Mouse (Mus musculus) kidney, postnatal 0 days (tissue): ENCODE measurements at regions not wholly inside any gene's neighbourhood (a gene's known extent, or its start where the extent isn't known, plus 50 kb on each side); places are given as distances from the start of the nearest gene placed in this dataset.

Source experiments
- ATAC-seq: fragments of 200-750 bp; cut with Nextera tagmentation; replicated peaks from 2 replicates; pipeline ENCODE4 v1.8.0; 2017; ENCODE audit warnings: low read depth, moderate number of reproducible peaks, moderate TSS enrichment, moderate library complexity; ENCODE audit not compliant: low FRiP score
- DNase-seq: peaks from one replicate; pipeline ENCODE4 v3.0.0-alpha.2; 2016; ENCODE audit warnings: low spot score
- H3K27ac ChIP-seq: fragments of 300-500 bp; sonication (generic); 2 replicates; pipeline ENCODE4 v1.5.1; 2014; ENCODE audit warnings: mild to moderate bottlenecking
- H3K27me3 ChIP-seq: fragments of 300-500 bp; sonication (generic); 2 replicates; pipeline ENCODE4 v1.6.1; 2014; ENCODE audit warnings: low read length, mixed read lengths; ENCODE audit not compliant: insufficient read depth
- H3K36me3 ChIP-seq: fragments of 300-500 bp; sonication (generic); 2 replicates; pipeline ENCODE4 v1.6.1; 2014; ENCODE audit warnings: low read length, mixed read lengths; ENCODE audit not compliant: insufficient read depth
- H3K4me1 ChIP-seq: fragments of 300-500 bp; sonication (generic); replicated peaks from 2 replicates; pipeline ENCODE4 v1.6.1; 2014; ENCODE audit warnings: antibody characterized with exemption, low read length, mixed read lengths; ENCODE audit not compliant: insufficient read depth
- H3K4me2 ChIP-seq: fragments of 300-500 bp; sonication (generic); 2 replicates; pipeline ENCODE4 v1.6.1; 2014; ENCODE audit warnings: mild to moderate bottlenecking, low read length, moderate library complexity, mixed read lengths
- H3K4me3 ChIP-seq: fragments of 300-500 bp; sonication (generic); replicated peaks from 2 replicates; pipeline ENCODE4 v1.5.1; 2014; ENCODE audit warnings: low read depth, low read length
- H3K9ac ChIP-seq: fragments of 300-500 bp; sonication (generic); 2 replicates; pipeline ENCODE4 v1.6.1; 2014; ENCODE audit warnings: low read depth, low read length
- H3K9me3 ChIP-seq: fragments of 300-500 bp; sonication (generic); replicated peaks from 2 replicates; pipeline ENCODE4 v1.6.1; 2016; ENCODE audit warnings: low read length, inconsistent platforms, mixed read lengths
- CTCF ChIP-seq: IDR thresholded peaks from 2 replicates; pipeline ENCODE4 v1.5.1; 2016; ENCODE audit warnings: antibody characterized with exemption, low read depth, mild to moderate bottlenecking, moderate library complexity
- WGBS: fragments of 180-500 bp; shearing (Covaris S2); extraction: QIAGEN DNeasy Blood & Tissue Kit; methylation state at CpG from one replicate; pipeline ENCODE4 v1.1.7; 2014; 5-methylcytosine and 5-hydroxymethylcytosine counted together

DNA sequence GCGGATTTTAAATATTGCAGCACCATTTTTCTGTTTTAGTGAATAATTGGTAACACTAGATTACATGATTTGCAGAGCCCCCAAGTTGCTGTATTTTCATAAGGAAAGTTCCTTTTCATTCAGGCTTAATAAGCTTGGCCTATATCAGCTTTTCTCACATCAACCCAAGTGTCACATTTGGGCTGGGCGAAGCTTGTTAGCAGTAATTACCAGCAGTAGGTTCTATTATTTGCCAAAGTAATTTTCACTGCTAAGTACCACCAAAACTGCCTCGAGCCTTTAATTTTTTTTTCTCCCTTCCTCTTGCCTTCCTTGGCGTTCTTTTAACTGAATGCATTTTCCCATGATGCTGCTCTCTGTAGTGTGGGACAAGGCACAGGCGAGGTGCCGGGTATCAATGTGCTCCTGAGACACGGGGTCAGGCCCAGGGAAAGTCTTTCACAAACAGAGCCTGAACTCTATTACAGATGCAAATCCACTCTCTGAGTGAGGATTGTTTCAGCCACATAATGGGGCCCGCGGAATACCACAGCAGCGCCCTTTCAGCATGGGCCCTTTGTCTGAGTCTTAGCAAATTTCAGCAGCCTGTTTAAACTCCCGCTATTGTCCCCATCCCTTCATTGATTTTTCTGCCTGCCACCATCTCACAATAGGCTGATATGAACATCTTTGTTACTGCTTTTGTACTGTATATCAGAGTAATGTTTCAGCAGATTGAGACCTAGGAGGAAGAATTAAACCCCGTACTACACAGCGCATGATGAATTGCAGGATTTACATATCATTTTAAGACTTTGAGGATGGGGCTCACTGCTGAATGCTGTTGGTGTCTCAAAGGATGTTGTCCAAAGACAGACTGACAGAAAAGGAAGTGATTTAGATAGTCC lies 205.1 kb upstream of the Epha3 start:
- Histone ChIP-seq H3K27ac (no peak overlapping the region), H3K4me3 (no peak overlapping the region), H3K4me2 (no peak overlapping the region), H3K36me3 (no peaks in the 10 kb centered on the region), H3K9ac (no peak overlapping the region), H3K4me1 (no peaks in the 10 kb centered on the region), H3K9me3 (no peaks in the 10 kb centered on the region), H3K27me3 (no peaks in the 10 kb centered on the region)
- no peak for DNase-seq
- TF ChIP-seq CTCF = no peak
- 41% methylated on average over 13 of the region's 13 CpGs for WGBS
- no peak for ATAC-seq

DNA sequence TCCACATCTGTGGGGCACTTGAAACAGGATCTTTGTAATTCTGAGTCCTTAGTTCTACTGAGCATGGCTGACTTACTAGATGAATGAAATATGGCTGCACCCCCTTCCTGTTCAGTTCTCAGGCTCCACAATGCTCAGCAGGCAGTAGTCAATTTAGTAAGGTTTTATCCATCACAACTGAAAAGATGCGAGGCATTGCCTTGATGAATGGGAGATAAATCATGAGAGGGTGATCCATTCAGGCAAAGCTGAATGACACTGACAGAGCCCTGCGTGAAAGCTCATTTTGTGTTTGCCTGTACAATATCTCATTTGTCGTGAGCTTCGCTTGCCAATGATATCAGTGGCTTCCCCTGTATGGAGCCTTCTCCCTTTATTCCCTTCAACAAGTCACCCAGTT lies 198.6 kb upstream of the Epha3 start:
- Histone ChIP-seq H3K9me3 (no peaks in the 10 kb centered on the region), H3K36me3 (no peaks in the 10 kb centered on the region), H3K9ac (no peak overlapping the region), H3K27ac (no peak overlapping the region), H3K27me3 (no peaks in the 10 kb centered on the region), H3K4me1 (no peaks in the 10 kb centered on the region), H3K4me2 (no peak overlapping the region), H3K4me3 (no peak overlapping the region)
- no peak for TF ChIP-seq CTCF
- 85% methylated on average over 4 of the region's 4 CpGs for WGBS
- no peak for DNase-seq
- no peak for ATAC-seq

DNA sequence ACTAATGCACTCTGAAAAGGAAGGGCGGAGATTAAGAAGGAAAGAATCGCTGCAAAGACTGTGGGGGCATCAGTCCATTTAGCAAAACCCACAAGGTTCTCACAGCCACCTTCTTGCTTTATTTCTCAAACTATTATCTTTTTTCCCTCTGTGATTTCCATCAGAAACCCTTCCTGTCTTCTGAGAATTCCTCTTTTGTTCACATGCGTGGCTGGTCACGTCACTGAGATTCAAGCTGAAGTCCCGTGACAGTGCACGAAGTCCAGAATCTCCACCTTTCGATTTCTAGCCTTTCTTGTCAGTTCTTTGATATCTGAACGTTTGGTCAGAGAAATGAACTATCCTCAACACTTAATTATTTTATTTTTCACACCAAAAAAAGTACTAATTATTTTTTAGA lies 194.7 kb upstream of the Epha3 start:
- no peak for TF ChIP-seq CTCF
- Histone ChIP-seq H3K9ac (no peak overlapping the region), H3K36me3 (no peaks in the 10 kb centered on the region), H3K4me1 (no peaks in the 10 kb centered on the region), H3K27ac (no peak overlapping the region), H3K4me2 (no peak overlapping the region), H3K27me3 (no peaks in the 10 kb centered on the region), H3K4me3 (no peak overlapping the region), H3K9me3 (no peaks in the 10 kb centered on the region)
- ATAC-seq = no peak
- no peak for DNase-seq
- WGBS = 80% methylated on average over 8 of the region's 8 CpGs

DNA sequence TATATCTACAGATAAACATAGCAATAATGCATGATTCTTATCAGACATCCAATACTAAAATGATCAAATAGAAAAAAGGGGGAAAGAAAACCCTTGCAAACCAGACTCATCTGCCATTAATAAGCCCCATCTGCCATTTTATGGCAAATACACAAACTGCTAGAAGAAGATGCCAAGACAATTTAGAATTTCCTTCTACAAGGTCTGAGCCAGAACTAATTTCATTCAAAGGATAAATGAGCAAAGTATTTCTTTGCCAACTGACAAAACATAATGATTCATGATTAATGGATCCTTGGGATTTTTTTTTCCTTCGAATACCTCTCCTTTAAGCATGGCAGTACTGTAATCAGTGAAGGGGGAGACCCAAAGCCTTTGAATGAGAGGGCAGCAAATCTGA lies 190.4 kb upstream of the Epha3 start:
- 77% methylated on average over 1 of the region's 1 CpGs for WGBS

DNA sequence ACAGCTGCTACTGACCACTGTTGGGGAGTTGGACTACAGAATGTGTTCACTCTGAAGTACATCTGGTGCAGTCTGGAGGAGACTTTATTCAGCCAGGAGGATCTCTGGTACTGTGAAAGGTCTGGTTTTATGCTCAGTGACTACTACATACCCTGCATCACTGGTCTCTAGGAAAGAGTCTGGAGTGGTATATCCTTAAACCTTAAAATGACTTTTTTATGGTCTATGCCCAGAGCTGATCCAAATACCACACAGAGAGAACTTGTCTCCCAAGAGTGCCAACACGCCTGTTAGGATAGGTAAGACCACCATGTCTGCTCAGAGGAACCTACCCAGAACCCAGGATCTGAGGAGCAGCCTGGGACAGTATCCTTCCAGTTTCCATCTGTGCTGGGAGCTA lies 184.1 kb upstream of the Epha3 start:
- Histone ChIP-seq H3K27me3 (no peaks in the 10 kb centered on the region), H3K4me1 (no peaks in the 10 kb centered on the region), H3K27ac (no peak overlapping the region), H3K36me3 (no peaks in the 10 kb centered on the region), H3K4me2 (no peak overlapping the region), H3K9me3 (no peaks in the 10 kb centered on the region), H3K4me3 (no peak overlapping the region), H3K9ac (no peak overlapping the region)
- no peak for DNase-seq
- WGBS = 68% methylated on average over 1 of the region's 1 CpGs
- ATAC-seq = no peak
- no peak for TF ChIP-seq CTCF

More for the DNA sequence above, 190.4 kb upstream of the Epha3 start:
- ATAC-seq = no peak
- H3K4me1 ChIP-seq = no peaks in the 10 kb centered on the region
- H3K4me3 ChIP-seq = no peak overlapping the region
- TF ChIP-seq CTCF = no peak
- no peaks in the 10 kb centered on the region for H3K9me3 ChIP-seq
- no peak overlapping the region for H3K4me2 ChIP-seq
- DNase-seq = no peak
- no peaks in the 10 kb centered on the region for H3K27me3 ChIP-seq
- H3K27ac ChIP-seq = no peak overlapping the region
- no peak overlapping the region for H3K9ac ChIP-seq
- H3K36me3 ChIP-seq = no peaks in the 10 kb centered on the region

DNA sequence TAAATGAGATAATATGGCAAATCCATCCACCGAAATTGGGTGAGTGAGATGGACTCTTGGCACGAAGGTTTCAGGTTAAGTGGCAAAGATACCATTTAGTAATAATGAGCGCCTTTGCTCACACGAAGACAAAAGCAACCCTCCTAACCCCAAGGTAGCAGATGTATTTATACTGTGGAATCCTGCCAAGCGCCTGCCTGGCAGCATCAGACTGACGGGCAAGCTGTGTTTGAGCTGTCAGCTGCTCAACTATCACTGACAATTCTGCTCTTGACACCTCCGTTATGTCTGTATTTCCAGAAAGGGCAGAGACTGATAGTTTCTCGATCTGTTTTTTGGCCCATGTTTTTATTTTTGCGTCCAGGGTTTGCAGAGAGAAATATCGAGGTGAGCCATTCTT lies 169.1 kb upstream of the Epha3 start:
- DNase-seq (no peak), ATAC-seq (no peak)
- Histone ChIP-seq H3K4me3 (no peak overlapping the region), H3K9ac (no peak overlapping the region), H3K27me3 (no peaks in the 10 kb centered on the region), H3K36me3 (no peaks in the 10 kb centered on the region), H3K4me1 (no peaks in the 10 kb centered on the region), H3K9me3 (no peaks in the 10 kb centered on the region), H3K4me2 (no peak overlapping the region), H3K27ac (no peak overlapping the region)
- WGBS = 86% methylated on average over 10 of the region's 10 CpGs
- no peak for TF ChIP-seq CTCF

DNA sequence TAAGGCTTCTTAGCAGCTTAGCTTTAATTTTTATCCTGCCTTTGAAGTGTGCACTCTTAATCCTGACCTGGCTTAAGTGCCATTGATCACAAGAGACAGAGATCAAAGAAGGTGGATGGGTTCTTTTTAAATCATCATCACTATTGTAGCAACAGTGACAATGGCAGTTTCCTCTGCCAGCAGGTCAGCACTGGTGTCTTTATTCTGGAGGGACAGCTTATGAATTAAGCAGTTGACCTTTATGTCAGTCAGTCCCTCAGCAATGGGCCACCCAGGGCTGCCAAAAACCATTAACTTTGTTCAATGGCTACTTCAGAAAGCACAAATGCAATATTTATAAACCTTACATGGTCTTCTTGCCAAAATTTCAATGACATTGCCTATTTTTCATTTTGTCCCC lies 160.0 kb upstream of the Epha3 start:
- no peaks in the 10 kb centered on the region for H3K36me3 ChIP-seq
- ATAC-seq = no peak
- no peak overlapping the region for H3K9ac ChIP-seq
- no peaks in the 10 kb centered on the region for H3K27me3 ChIP-seq
- no peak for TF ChIP-seq CTCF
- DNase-seq = no peak
- no peak overlapping the region for H3K27ac ChIP-seq
- no peak overlapping the region for H3K4me2 ChIP-seq
- H3K9me3 ChIP-seq = no peaks in the 10 kb centered on the region
- H3K4me1 ChIP-seq = no peaks in the 10 kb centered on the region
- H3K4me3 ChIP-seq = no peak overlapping the region
